In the genomic region with DNA sequence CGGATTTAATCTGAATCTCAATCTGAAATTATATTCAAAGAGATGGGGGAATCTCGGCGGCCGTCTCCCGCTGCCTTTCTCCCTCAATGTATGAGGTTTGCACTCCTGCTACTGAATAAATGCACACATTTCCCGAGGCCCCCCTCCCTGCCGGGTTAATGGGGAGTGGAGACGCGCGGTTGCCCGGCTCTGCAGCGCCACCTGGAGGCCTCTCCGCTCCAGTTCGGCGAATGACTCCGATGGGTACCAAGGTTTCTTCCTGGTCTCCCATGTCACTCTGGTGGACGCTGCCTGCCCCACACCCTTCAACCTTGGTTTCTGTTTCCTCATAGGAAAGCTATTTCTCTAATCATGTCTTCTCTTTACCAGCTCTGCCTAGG, we compare ENCODE assay signal across 8 mouse cellular contexts. TPM values are rescaled to one million over a fixed set of nuclear protein-coding genes. Genes with fewer than 3 reads are reported as not detected.
DNase-seq lines count a peak whose midpoint lies in the region; ATAC-seq lines count a peak whose summit lies in the region.

No protein-coding gene starts in this region.

- peak; percentile 68 for ATAC-seq in intestine, embryonic 16.5 days

- no peaks in the 10 kb centered on the region for H3K9me3 ChIP-seq in intestine, embryonic 16.5 days (ENCODE audit: control insufficient read depth, low read length)

- peaks cover 17% of the 10 kb centered on the region for H3K4me1 ChIP-seq in intestine, embryonic 16.5 days (ENCODE audit: control insufficient read depth, insufficient read depth, low read length)

- no peaks in the 10 kb centered on the region for H3K36me3 ChIP-seq in intestine, embryonic 16.5 days (ENCODE audit: control insufficient read depth, insufficient read depth, low read length)

- intact Hi-C loops in left cerebral cortex, postnatal 25 days (cut with DNase I): loop anchor here (1.0 to 2.0 kb wide), 2 partner anchors 31 to 72 kb away; no protein-coding TSS in a partner anchor

- no peak overlapping the region for H3K27ac ChIP-seq in intestine, embryonic 16.5 days (ENCODE audit: low read length)

- WGBS in intestine, embryonic 16.5 days: under 1% methylated on average over 17 of the region's 17 CpGs

- H3K4me2 ChIP-seq in intestine, embryonic 16.5 days (ENCODE audit: low read depth, low read length): peak overlapping the region; percentile 99

- DNase-seq in adrenal gland, postnatal 25 days: peak; percentile 90
- DNase-seq in embryo, embryonic 9.5 days (ENCODE audit: extremely low spot score): peak; percentile 91
- DNase-seq in gastrocnemius, postnatal 4 days (ENCODE audit: low spot score in 2 of 2): peak; percentile 66 to 83
- peak; percentile 88 to 91 for DNase-seq in left cerebral cortex, postnatal 25 days (ENCODE audit: low spot score in 2 of 2)
- DNase-seq in mesoderm, embryonic 11.5 days (ENCODE audit: low read depth, low spot score): peak; percentile 93
- peak; percentile 26 for DNase-seq in skeletal muscle tissue, adult 2 months (ENCODE audit: low read depth, low spot score)
- no peak for DNase-seq in adipocyte (ENCODE audit: low spot score)

- peaks cover 52% of the 10 kb centered on the region for H3K27me3 ChIP-seq in intestine, embryonic 16.5 days (replicated peaks; ENCODE audit: control insufficient read depth, insufficient read depth, low read length)

- no peak overlapping the region for H3K9ac ChIP-seq in intestine, embryonic 16.5 days (ENCODE audit: low read depth, low read length)

- peak overlapping the region; percentile 55 for H3K4me3 ChIP-seq in intestine, embryonic 16.5 days (ENCODE audit: low read length)

RNA-seq across cellular contexts. Expression of gene Lmo1, which starts 4.6 kb away (rescaled TPM):
- 4.6 and 6.0 TPM in 2 replicates for total RNA-seq in adrenal gland, postnatal 25 days (2021)
- 1 to 10 TPM; 4.9 to 5.0 TPM for total RNA-seq in gastrocnemius, postnatal 4 days (2021)
- 1.7 and 2.6 TPM in 2 replicates for polyA plus RNA-seq in intestine, embryonic 16.5 days (2015; fragmentation: Nextera tagmentation; extraction: Ambion mirVana)
- 10 to 100 TPM; 12.0 to 19.0 TPM for total RNA-seq in left cerebral cortex, postnatal 25 days (2021)
